Mouse (Mus musculus) myocyte (in vitro differentiated cells): ENCODE data around the gene Hsd17b11.

Source experiments
- MAX ChIP-seq: IDR thresholded peaks from one replicate; pipeline ENCODE4 v1.6.1; 2011; ENCODE audit warnings: low read depth, mild to moderate bottlenecking, control low read depth
- POLR2A ChIP-seq: IDR thresholded peaks from one replicate; pipeline ENCODE4 v1.6.1; 2011; ENCODE audit warnings: low read depth, mild to moderate bottlenecking, control low read depth, moderate library complexity; ENCODE audit not compliant: insufficient read length
- POLR2AphosphoS2 ChIP-seq: IDR thresholded peaks from one replicate; pipeline ENCODE4 v1.6.1; 2011; ENCODE audit warnings: low read depth, control low read depth; ENCODE audit not compliant: insufficient read length
- REST ChIP-seq: IDR thresholded peaks from one replicate; pipeline ENCODE4 v1.6.1; 2011; ENCODE audit warnings: mild to moderate bottlenecking, control low read depth, moderate library complexity; ENCODE audit not compliant: insufficient read depth, insufficient read length
- USF1 ChIP-seq: IDR thresholded peaks from one replicate; pipeline ENCODE4 v1.6.1; 2011; ENCODE audit warnings: low read depth, mild to moderate bottlenecking, control low read depth, moderate library complexity

DNA sequence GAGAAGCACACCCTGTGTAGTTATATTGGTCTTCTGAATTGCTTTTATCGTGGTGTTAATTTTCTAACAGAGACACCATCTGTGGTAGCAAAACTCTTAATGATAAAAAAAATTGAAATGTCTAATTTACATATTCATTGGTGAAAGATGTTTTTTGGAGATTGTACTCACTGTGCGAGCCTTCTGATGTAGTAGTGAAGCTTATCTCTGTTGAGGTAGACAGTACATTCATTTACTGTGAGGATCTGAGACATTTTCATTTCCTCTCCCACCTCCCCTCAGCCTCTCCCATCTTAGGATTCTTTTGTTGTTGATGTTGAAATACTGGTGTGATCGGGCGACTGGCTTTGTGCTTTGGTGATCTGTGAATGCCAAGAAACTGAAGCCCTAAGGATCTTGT is 49.3 kb upstream of the Hsd17b11 start:
- TF ChIP-seq MAX (no peak), POLR2A (no peak), USF1 (no peak), POLR2AphosphoS2 (no peak), REST (no peak)
